Mouse (Mus musculus) E14TG2a.4 (cell line): ENCODE measurements around the gene Mfsd6.
"Not testable (repeated sequence)": the region's sequence is repeated elsewhere in the genome, so short reads cannot be mapped to it uniquely, and the experiment has no call there.

Experiments
- H3K27me3 ChIP-seq: 2 replicates; pipeline ENCODE4 v1.6.1; 2014; ENCODE audit warnings: low read length, control low read depth; ENCODE audit not compliant: insufficient read depth
- H3K36me3 ChIP-seq: 2 replicates; pipeline ENCODE4 v1.6.1; 2014; ENCODE audit warnings: low read length, control low read depth; ENCODE audit not compliant: insufficient read depth
- H3K4me1 ChIP-seq: replicated peaks from 2 replicates; pipeline ENCODE4 v1.6.1; 2014; ENCODE audit warnings: low read depth, low read length, control low read depth
- H3K4me3 ChIP-seq: replicated peaks from 2 replicates; pipeline ENCODE4 v1.5.1; 2014; ENCODE audit warnings: mild to moderate bottlenecking, low read length
- H3K9me3 ChIP-seq: 2 replicates; pipeline ENCODE4 v1.6.1; 2014; ENCODE audit warnings: low read length, control low read depth
- CTCF ChIP-seq: conservative IDR thresholded peaks from 2 replicates; pipeline ENCODE4 v1.5.1; 2014; ENCODE audit warnings: low read length
- NANOG ChIP-seq: IDR thresholded peaks from 2 replicates; pipeline ENCODE4 v1.6.1; 2014; ENCODE audit warnings: borderline replicate concordance, low read length, mixed read lengths
- POU5F1 ChIP-seq: IDR thresholded peaks from 2 replicates; pipeline ENCODE4 v1.6.1; 2014; ENCODE audit warnings: low read length, borderline replicate concordance

Mfsd6 gene

DNA sequence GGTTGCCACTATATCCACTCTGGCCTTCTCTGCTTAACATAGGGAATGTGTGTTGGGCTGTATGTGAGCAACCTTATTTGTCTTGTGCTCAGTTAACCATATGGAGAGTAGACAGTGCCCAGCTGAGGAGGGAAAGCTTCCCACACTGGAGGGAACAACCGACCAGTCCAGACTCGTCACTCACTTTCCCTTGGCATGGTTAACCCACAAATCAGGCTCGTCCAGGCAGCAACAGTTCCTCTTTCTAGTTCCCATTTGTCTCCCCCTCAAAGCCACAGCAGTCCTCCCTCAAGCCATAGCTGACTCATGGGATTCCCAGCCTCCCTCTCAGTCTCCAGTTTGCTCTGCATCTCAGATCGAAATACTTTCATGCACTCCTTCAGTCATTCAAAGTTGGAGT lies 4.7 kb downstream of the Mfsd6 start:
- Histone ChIP-seq H3K27me3 (peaks cover 31% of the 10 kb centered on the region), H3K4me1 (peaks cover 9% of the 10 kb centered on the region), H3K9me3 (no peaks in the 10 kb centered on the region; the same call in 1 of the 2 replicates), H3K36me3 (no peaks in the 10 kb centered on the region), H3K4me3 (no peak overlapping the region)
- TF ChIP-seq NANOG: no peak
- TF ChIP-seq POU5F1: no peak
- TF ChIP-seq CTCF: no peak

DNA sequence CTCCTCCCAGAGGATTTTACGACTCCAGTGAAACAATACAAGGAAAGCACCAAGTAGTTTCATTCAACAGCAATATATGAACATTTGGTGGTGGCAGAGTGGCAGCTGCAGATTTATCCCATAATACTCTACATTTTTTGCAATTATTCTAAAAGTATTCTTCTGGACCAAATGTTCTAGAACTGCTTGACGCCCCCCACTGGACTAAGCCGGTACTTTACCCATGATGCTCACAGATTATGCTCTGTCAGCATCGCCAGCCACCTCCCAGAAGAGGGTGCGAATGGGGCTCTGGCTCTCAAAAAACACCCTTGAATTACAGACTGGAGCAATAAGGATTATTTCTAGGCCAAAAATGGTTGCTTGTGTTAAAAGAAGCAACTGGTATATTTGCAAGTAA lies 8.2 kb downstream of the Mfsd6 start:
- TF ChIP-seq NANOG (no peak), CTCF (peak; percentile 38)
- Histone ChIP-seq H3K4me3 (no peak overlapping the region), H3K36me3 (no peaks in the 10 kb centered on the region), H3K4me1 (no peaks in the 10 kb centered on the region), H3K27me3 (peaks cover 6% of the 10 kb centered on the region), H3K9me3 (no peaks in the 10 kb centered on the region; the same call in 1 of the 2 replicates)

- Histone ChIP-seq H3K27me3 (peaks cover 4% of the 10 kb centered on the region; the same call in 1 of the 2 replicates), H3K36me3 (no peaks in the 10 kb centered on the region), H3K9me3 (no peaks in the 10 kb centered on the region), H3K4me3 (no peak overlapping the region), H3K4me1 (no peaks in the 10 kb centered on the region)
- TF ChIP-seq CTCF (no peak), NANOG (no peak), POU5F1 (no peak)
Measured at GRCm38 (mm10) chr1:52718068-52718748, 9.1 kb downstream of the Mfsd6 start.

DNA sequence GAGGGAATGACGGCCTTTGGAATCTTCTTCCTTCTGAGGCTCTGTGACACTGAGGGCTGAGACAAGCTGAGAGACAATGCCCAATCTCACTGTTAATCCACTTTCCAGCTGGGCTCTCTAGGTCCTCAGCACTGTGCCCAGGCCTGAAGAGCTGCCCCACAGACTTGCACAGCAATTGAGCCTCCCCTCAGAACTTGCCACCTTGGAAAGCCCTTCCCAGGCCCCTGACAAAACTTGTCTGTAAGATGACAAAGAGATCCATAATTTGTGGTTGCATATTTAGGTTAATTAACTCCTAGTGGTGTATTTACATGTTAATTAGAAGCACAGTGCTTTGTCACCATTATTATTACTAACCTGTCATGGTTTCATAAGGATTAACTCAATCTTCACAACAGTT lies 12.8 kb downstream of the Mfsd6 start:
- Histone ChIP-seq H3K36me3 (no peaks in the 10 kb centered on the region), H3K4me1 (no peaks in the 10 kb centered on the region), H3K27me3 (no peaks in the 10 kb centered on the region), H3K4me3 (no peak overlapping the region), H3K9me3 (no peaks in the 10 kb centered on the region)
- TF ChIP-seq POU5F1 (no peak), NANOG (no peak), CTCF (no peak)

- no peaks in the 10 kb centered on the region for H3K9me3 ChIP-seq
- H3K36me3 ChIP-seq: no peaks in the 10 kb centered on the region
- H3K4me3 ChIP-seq: no peak overlapping the region
- no peaks in the 10 kb centered on the region for H3K27me3 ChIP-seq
- H3K4me1 ChIP-seq: no peaks in the 10 kb centered on the region
- TF ChIP-seq POU5F1 (no peak), NANOG (no peak)
Measured at GRCm38 (mm10) chr1:52714021-52714420, 13.2 kb downstream of the Mfsd6 start.

DNA sequence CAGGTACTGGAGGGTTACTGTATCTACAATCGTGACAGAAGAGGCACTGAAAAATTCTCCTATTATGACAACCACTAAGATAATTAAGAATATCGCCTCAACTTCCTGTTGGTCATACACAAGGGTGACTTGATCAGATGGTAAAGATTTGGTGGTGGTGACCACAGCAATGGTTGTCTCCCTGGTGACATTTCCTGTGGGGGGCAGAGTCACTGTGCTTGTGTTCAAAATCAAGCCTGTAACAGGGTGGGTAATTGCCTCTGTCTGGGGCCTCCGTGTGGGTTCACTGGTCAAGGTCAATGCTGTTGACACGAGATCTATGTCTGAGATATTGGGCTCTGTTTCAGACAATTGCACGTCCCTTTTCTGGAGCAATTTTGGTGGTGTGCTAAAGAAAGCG lies 18.5 kb downstream of the Mfsd6 start:
- TF ChIP-seq NANOG (no peak), CTCF (no peak), POU5F1 (no peak)
- H3K4me1 ChIP-seq: no peaks in the 10 kb centered on the region

DNA sequence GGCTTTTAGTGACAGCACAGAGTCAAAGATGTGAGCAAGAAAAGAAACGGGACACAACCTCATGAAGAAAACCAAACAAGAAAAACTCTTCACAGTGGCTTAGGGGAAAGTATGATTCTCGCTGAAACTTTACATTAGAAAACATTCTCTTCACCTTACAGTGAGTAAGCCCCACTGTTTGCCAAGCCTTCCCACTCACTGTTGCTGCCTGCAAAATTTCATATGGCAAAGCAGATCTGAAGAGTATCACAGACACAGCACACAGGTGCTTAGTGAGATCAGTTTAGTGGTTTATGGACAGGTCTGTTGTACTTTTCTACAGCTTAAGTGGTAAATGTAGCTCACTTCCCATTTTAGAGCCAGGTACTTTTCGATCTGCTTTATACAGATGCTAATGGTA lies 20.2 kb downstream of the Mfsd6 start:
- Histone ChIP-seq H3K36me3 (no peaks in the 10 kb centered on the region), H3K9me3 (no peaks in the 10 kb centered on the region), H3K27me3 (no peaks in the 10 kb centered on the region), H3K4me1 (no peaks in the 10 kb centered on the region), H3K4me3 (no peak overlapping the region)
- TF ChIP-seq NANOG: no peak
- no peak for TF ChIP-seq CTCF
- TF ChIP-seq POU5F1: no peak

More for the DNA sequence above, 18.5 kb downstream of the Mfsd6 start:
- no peaks in the 10 kb centered on the region for H3K27me3 ChIP-seq
- no peak overlapping the region for H3K4me3 ChIP-seq
- no peaks in the 10 kb centered on the region for H3K36me3 ChIP-seq
- H3K9me3 ChIP-seq: no peaks in the 10 kb centered on the region

GRCm38 (mm10) chr1:52702738-52703491 lies 24.3 kb downstream of the Mfsd6 start:
- no peaks in the 10 kb centered on the region for H3K9me3 ChIP-seq
- H3K4me3 ChIP-seq: no peak overlapping the region
- no peaks in the 10 kb centered on the region for H3K27me3 ChIP-seq
- H3K4me1 ChIP-seq: no peaks in the 10 kb centered on the region
- no peaks in the 10 kb centered on the region for H3K36me3 ChIP-seq
- TF ChIP-seq CTCF: no peak
- no peak for TF ChIP-seq POU5F1
- no peak for TF ChIP-seq NANOG

GRCm38 (mm10) chr1:52701941-52702340 lies 25.3 kb downstream of the Mfsd6 start:
- TF ChIP-seq POU5F1 (no peak), CTCF (no peak), NANOG (no peak)
- H3K9me3 ChIP-seq: no peaks in the 10 kb centered on the region

DNA sequence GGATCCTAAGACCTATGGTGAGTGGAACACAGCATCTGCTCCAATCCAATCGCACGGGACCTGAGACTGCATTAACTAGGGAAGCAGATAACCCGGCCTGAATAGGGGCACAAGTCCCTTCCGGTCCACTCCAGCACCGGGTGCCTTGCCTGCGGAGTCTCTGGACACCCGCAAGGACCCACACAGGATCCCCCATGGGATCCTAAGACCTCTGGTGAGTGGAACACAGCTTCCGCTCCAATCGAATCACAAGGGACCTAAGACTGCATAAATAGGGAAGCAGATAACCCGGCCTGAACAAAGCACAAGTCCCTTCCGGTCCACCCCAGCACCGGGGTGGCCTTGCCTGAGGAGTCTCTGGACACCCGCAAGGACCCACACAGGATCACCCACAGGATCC lies 32.8 kb downstream of the Mfsd6 start:
- H3K4me3 ChIP-seq, H3K36me3 ChIP-seq, H3K4me1 ChIP-seq, H3K27me3 ChIP-seq: not testable (repeated sequence)
- peaks cover 10% of the 10 kb centered on the region for H3K9me3 ChIP-seq

More at GRCm38 (mm10) chr1:52701941-52702340, 25.3 kb downstream of the Mfsd6 start:
- Histone ChIP-seq H3K27me3 (no peaks in the 10 kb centered on the region), H3K4me3 (no peak overlapping the region), H3K4me1 (no peaks in the 10 kb centered on the region), H3K36me3 (no peaks in the 10 kb centered on the region)
